Mouse (Mus musculus) liver, adult (tissue): ENCODE results near the gene Vmn1r180.
"Not testable (repeated sequence)": the region's sequence is repeated elsewhere in the genome, so short reads cannot be mapped to it uniquely, and the experiment has no call there.

Experiments
- GATA4 ChIP-seq: IDR thresholded peaks from 2 replicates; pipeline ENCODE4 v1.6.1; 2014; ENCODE audit warnings: mild to moderate bottlenecking, low read length; ENCODE audit not compliant: insufficient replicate concordance

Gene Vmn1r180

DNA sequence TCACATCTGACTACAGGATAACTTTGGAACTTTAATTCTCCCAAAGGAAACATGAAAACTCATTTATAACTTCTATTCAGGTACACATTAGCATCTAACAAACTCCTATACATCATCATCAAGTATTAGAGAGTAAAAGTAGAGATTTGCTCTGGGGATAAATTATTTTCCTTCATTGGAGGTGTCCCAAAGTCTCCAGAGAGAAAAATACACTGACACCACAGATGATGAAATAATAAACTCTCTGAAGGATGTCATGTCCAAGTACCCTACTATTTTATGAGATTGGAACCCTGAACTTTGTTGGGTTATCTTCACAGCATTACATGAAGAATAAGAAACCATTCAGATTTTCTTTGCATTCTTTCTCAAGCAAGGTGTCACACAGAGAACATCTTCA is at the start of gene Vmn1r180:
Gene Vmn1r180 (plus strand): TSS at position 301 of the 400 bp plus-strand sequence.
- TF ChIP-seq GATA4: no peak

DNA sequence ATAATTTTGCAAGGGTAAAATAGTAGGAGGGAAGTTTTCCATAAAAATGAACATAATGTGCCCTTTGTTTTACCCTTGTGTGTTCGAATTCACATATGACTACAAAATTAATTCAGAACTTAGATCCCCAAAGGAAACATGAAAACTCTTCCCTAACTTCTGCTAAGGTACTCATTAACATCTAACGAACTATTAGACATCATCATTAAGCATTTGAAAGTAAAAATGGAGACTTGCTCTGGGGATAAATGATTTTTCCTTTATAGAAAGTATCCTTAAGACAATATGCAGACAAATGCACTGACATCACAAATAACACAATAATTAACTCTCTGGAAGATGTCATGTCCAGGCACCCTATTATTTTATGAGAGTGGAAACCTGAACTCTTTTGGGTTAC is 23.8 kb upstream of the Vmn1r180 start, which contains the start of gene Vmn1r179:
Gene Vmn1r179 (plus strand): TSS at position 301 of the 400 bp plus-strand sequence.
- no peak for TF ChIP-seq GATA4

DNA sequence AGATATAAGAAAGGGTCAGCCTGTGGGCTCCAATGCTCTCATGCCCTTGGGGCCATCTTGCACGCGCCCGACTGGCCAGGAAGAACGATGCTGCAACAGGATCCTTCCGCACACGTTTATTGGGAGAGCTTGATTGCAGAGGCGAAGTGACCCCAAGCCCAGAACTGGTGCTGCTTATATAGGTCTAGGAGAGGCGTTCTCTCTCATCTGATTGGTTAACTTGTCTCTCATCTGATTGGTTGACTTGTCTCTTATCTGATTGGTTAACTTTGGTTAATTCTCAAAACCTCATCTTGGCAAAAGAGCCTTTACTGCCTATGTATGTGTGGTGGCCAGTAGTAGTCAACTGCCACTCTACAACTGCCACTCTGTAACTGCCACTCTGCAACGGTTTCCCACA is 23.9 kb downstream of the Vmn1r180 start, which contains the start of gene Vmn1r181:
Gene Vmn1r181 (plus strand): TSS at position 301 of the 400 bp plus-strand sequence.
- TF ChIP-seq GATA4: not testable (repeated sequence)

DNA sequence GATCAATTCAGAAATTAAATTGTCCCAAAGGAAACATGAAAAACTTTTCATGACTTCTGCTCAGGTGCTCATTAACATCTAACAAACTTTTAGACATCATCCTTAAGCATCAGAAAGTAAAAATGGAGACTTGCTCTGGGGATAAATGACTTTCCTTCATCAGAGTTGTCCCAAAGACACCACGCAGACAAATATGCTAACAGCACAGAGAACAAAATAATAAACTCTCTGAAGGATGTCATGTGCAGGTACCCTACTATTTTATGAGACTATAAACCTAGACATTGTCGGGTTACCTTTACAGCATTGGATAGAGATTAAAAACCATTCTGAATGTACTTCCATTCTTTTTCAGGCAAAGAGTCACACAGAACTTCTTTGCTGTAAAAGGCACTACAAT is 51.0 kb downstream of the Vmn1r180 start, which contains the start of gene V1rd19:
Gene V1rd19 (plus strand): TSS at position 301 of the 400 bp plus-strand sequence.
- TF ChIP-seq GATA4: no peak
